Mouse (Mus musculus): ENCODE data around the gene Tpcn2. TPM values are rescaled to one million over a fixed set of nuclear protein-coding genes. Genes with fewer than 3 reads are reported as not detected.

Tpcn2 gene
- polyA plus RNA-seq, 1 experiment from 2014 or later, result 8.8 TPM

DNA sequence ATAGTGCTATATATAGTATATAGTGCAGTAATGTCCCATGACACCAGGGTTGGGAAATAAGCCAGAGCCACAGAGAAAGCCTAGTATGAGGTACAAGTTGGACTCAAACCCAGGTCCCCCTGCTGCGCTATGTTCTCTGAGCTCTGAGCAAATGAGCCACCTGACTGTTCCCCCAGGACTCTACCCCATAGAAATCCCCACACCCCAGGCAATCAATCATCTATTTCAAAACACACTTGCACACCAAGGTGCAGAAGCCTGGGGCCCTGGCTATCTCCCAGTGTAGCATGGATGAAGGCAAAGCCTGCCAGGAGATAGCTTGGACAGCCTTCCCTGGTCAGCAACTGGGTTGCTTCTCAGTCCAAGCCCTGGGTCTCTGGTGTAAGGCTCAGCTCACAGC, 27.7 kb downstream of the Tpcn2 start:
- no peak overlapping the region for H3K9ac ChIP-seq
- no peak overlapping the region for H3K4me3 ChIP-seq (replicated peaks)
- no peak overlapping the region for H3K27ac ChIP-seq
- no peaks in the 10 kb centered on the region for H3K36me3 ChIP-seq
- H3K9me3 ChIP-seq, result no peaks in the 10 kb centered on the region
- no peaks in the 10 kb centered on the region for H3K27me3 ChIP-seq (replicated peaks)
- no peak overlapping the region for H3K4me2 ChIP-seq (replicated peaks)
- 90% methylated on average over 1 of the region's 1 CpGs for WGBS
- H3K4me1 ChIP-seq (replicated peaks), result no peaks in the 10 kb centered on the region
- ATAC-seq, result no peak

DNA sequence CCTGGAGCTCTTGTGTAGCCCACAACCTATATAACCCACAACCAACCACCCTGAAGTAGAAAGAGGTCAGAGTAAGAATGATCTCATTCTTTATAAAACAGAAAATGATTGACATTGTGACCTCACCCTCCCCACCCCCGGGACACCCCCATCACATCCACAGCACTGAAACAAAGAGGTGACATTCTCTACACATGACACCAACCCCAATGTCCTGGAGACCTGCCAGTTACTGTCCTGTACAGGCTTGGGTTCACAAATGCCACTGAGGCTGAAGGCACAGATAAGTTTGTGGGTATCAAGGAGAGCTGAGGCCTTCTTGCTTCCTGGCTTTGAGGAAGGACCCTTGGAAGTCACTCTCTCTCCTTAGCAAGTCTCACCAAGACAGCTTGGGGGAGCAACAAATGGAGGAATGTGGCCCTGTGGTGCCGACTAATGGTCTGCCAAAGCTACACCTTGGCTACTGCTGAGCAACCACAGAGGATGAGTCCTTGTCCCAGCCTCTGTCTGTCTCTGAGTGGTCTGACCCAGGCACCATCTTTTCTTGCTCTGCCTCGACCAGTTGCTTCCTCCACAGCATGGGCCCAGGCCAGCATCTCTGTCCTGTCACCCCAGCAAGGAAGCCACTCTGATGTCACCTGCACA, 29.7 kb downstream of the Tpcn2 start:
- H3K9me3 ChIP-seq, result no peaks in the 10 kb centered on the region
- no peak overlapping the region for H3K4me2 ChIP-seq (replicated peaks)
- H3K4me1 ChIP-seq (replicated peaks), result 0 out of 2 replicates have a peak, but pooled peaks cover 2% of the 10 kb centered on the region
- no peaks in the 10 kb centered on the region for H3K36me3 ChIP-seq
- H3K27ac ChIP-seq, result no peak overlapping the region
- 51% methylated on average over 3 of the region's 3 CpGs for WGBS
- no peaks in the 10 kb centered on the region for H3K27me3 ChIP-seq (replicated peaks)
- H3K4me3 ChIP-seq (replicated peaks), result no peak overlapping the region
- no peak overlapping the region for H3K9ac ChIP-seq
- no peak for ATAC-seq

DNA sequence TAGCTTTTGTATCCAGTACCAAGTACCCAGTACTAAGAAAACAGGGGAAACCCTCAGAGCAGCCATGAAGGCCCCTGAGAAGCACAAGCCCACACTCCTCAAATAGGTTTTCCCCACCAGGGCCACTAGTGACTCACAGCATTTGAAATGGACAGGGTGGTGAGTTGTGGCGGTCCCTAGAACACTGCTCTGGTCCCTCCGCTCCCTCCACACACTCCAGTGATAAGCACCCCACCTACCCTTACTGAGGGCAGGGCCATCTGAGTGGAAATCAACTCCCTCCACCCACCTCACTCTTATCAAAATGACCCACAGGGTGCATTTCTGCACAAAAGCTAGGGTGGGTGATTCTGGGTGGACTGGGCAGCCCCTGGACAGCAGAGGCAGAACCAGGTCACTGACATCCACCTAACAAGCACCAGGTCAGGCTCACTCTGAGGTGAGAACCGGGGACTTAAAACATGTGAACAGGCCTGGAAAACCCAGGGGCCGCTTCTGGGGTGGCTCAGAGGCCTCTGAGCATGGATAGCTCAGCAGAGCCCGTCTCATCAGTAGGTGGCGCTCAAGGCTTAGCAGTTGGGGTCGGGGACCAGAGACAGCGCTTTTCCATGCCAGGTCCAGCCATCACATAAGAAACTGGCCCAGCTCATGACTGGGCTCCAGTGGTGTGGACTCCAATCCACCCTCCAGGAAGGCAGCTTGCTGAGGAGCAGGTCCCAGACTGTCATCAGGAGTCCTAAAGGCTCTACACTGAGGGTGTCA, 30.9 kb downstream of the Tpcn2 start:
- H3K4me2 ChIP-seq (replicated peaks), result no peak overlapping the region
- H3K9ac ChIP-seq, result no peak overlapping the region
- H3K27me3 ChIP-seq (replicated peaks), result no peaks in the 10 kb centered on the region
- H3K4me3 ChIP-seq (replicated peaks), result no peak overlapping the region
- no peaks in the 10 kb centered on the region for H3K9me3 ChIP-seq
- ATAC-seq, result peak; percentile 75
- no peak overlapping the region for H3K27ac ChIP-seq
- H3K36me3 ChIP-seq, result no peaks in the 10 kb centered on the region
- WGBS, result 24% methylated on average over 8 of the region's 8 CpGs
- 0 out of 2 replicates have a peak, but pooled peaks cover 2% of the 10 kb centered on the region for H3K4me1 ChIP-seq (replicated peaks)

DNA sequence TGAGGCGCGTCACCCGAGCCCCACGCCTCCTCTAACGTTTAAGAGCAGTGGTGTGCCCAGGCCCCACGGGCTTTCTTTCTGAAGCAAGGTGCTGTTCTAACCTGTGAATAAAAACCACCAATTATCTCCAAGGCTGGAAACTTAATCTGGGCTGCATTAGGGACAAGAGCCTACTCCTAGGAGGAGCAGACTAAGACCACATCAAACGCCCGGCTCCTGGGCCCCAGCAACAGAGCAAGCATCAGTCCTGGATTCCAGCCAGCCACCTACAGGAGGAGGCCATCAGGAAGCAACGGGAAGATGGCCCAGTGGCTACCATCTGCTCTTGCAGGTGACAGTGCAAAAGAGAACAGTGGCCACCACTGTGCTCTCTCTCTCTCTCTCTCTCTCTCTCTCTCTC, 33.6 kb downstream of the Tpcn2 start:
- Histone ChIP-seq H3K36me3 (no peaks in the 10 kb centered on the region), H3K4me1 (replicated peaks) (0 out of 2 replicates have a peak, but pooled peaks cover 2% of the 10 kb centered on the region), H3K27ac (no peak overlapping the region), H3K9me3 (no peaks in the 10 kb centered on the region), H3K4me3 (replicated peaks) (no peak overlapping the region), H3K27me3 (replicated peaks) (no peaks in the 10 kb centered on the region), H3K4me2 (replicated peaks) (no peak overlapping the region), H3K9ac (no peak overlapping the region)
- ATAC-seq, result no peak
- WGBS, result 79% methylated on average over 9 of the region's 9 CpGs

DNA sequence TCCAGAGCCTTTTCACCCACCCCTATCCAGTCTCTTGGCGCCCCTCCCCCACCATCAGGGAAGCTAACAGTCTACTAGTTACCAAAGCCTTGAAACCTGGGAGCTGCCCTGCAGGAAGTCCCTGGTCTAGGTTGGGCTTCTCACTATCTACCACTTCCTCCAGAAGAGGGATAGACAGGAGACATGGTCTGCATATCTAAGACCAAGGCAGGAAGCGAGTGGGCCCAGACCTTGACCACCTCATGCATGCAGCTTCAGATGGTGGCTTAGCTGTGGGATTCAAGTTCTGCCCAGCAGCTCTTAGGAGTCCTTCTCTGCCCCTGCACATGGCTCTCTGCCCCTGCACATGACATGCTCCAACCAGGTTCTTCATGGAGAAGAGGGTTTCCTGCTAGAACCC, 34.9 kb downstream of the Tpcn2 start:
- H3K27me3 ChIP-seq (replicated peaks), result no peaks in the 10 kb centered on the region
- H3K4me3 ChIP-seq (replicated peaks), result no peak overlapping the region
- no peaks in the 10 kb centered on the region for H3K36me3 ChIP-seq
- H3K9me3 ChIP-seq, result no peaks in the 10 kb centered on the region
- ATAC-seq, result no peak
- H3K9ac ChIP-seq, result no peak overlapping the region
- 80% methylated on average over 2 of the region's 2 CpGs for WGBS
- 0 out of 2 replicates have a peak, but pooled peaks cover 2% of the 10 kb centered on the region for H3K4me1 ChIP-seq (replicated peaks)
- no peak overlapping the region for H3K4me2 ChIP-seq (replicated peaks)
- H3K27ac ChIP-seq, result no peak overlapping the region

DNA sequence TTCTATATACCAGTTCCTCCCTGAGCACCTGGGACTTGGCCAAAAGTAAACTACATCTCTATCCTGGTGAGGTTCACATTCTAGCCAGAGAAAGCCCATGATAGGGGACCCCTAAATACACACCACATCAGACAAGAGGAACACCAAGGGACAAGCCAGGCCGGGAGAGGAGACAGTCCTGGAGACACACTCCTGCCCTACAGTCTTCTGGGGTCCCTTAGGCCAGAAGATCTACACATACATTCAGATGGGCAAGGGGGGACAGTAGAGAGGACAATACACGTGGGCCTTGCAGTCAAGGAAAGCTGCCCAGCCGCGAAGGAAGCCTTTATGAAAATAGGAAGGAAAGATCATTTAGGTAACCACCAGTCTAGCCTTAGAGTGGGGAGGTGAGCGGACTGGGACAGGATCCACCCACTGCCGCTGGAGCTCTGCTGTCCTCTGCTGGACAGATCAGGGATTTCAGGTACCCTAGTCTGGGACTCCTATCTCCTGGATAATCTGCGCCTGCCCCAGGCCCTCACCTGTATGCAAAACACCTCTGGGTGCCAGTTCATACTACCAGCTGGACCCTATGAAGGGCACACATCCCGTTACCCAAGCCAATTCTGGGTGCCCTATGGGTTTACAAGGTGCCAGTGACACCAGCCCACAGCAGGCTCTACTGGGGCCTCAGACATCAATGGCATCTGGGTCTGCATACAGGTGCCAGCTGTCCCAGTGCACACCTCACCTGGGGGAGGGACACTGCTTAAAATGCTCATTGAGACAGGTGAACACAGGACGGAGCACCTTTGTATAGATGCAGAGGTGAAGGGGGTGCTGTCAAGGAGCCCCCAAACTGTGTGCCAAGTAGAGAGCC, 40.7 kb downstream of the Tpcn2 start:
- Histone ChIP-seq H3K27me3 (replicated peaks) (no peaks in the 10 kb centered on the region), H3K9me3 (no peaks in the 10 kb centered on the region), H3K27ac (no peak overlapping the region), H3K4me2 (replicated peaks) (no peak overlapping the region), H3K4me1 (replicated peaks) (peaks cover 7% of the 10 kb centered on the region; the same call in 1 of the 2 replicates), H3K4me3 (replicated peaks) (no peak overlapping the region), H3K36me3 (no peaks in the 10 kb centered on the region), H3K9ac (no peak overlapping the region)
- peak; percentile 83 for ATAC-seq
- 15% methylated on average over 9 of the region's 9 CpGs for WGBS

DNA sequence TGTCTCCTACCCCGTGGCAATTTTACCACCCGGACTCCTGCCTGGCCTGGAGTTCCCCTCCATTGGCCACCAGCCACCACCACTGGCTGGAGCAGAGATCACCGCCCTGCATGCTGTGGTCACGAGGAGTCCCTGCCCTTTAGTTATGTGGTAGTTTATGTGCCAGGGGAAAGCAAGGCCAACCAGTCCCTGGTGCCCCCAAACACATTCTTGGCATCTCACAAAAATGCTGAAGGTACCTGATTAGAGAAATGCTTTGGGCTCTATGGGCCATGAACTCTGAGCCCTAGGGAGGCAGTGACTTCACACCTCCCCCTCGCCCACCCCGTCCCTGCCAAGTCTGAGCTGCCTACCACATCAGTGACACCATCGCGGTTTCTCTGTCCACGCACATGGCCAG, 41.8 kb downstream of the Tpcn2 start:
- WGBS, result 85% methylated on average over 9 of the region's 9 CpGs
- ATAC-seq, result no peak
- no peak overlapping the region for H3K4me3 ChIP-seq (replicated peaks)
- H3K4me2 ChIP-seq (replicated peaks), result no peak overlapping the region
- peaks cover 7% of the 10 kb centered on the region; the same call in 1 of the 2 replicates for H3K4me1 ChIP-seq (replicated peaks)
- H3K9me3 ChIP-seq, result no peaks in the 10 kb centered on the region
- no peaks in the 10 kb centered on the region for H3K36me3 ChIP-seq
- H3K9ac ChIP-seq, result no peak overlapping the region
- H3K27ac ChIP-seq, result no peak overlapping the region
- no peaks in the 10 kb centered on the region for H3K27me3 ChIP-seq (replicated peaks)

DNA sequence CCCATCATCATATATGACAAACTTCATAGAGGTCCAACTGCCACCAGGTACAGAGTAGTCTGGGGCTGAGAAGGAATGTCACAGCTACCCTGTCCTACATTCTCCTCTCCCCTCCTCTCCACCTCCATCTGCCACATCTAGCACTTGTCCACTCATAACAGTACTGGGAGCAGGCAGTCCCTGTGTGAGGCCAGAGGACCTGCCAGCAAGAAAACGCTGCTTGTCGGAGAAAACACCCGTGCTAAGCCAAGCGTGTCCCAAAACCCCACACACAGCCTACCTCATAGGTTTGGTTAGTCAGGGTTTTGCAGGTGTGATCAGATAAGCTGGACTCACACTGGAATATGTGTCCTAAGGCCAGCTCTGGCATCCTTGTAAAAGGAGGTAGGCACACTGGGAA, 42.9 kb downstream of the Tpcn2 start:
- no peaks in the 10 kb centered on the region for H3K9me3 ChIP-seq
- H3K27me3 ChIP-seq (replicated peaks), result no peaks in the 10 kb centered on the region
- ATAC-seq, result no peak
- no peak overlapping the region for H3K4me3 ChIP-seq (replicated peaks)
- H3K27ac ChIP-seq, result no peak overlapping the region
- no peak overlapping the region for H3K4me2 ChIP-seq (replicated peaks)
- WGBS, result 91% methylated on average over 4 of the region's 4 CpGs
- no peak overlapping the region for H3K9ac ChIP-seq
- no peaks in the 10 kb centered on the region for H3K36me3 ChIP-seq
- H3K4me1 ChIP-seq (replicated peaks), result peaks cover 7% of the 10 kb centered on the region; the same call in 1 of the 2 replicates

DNA sequence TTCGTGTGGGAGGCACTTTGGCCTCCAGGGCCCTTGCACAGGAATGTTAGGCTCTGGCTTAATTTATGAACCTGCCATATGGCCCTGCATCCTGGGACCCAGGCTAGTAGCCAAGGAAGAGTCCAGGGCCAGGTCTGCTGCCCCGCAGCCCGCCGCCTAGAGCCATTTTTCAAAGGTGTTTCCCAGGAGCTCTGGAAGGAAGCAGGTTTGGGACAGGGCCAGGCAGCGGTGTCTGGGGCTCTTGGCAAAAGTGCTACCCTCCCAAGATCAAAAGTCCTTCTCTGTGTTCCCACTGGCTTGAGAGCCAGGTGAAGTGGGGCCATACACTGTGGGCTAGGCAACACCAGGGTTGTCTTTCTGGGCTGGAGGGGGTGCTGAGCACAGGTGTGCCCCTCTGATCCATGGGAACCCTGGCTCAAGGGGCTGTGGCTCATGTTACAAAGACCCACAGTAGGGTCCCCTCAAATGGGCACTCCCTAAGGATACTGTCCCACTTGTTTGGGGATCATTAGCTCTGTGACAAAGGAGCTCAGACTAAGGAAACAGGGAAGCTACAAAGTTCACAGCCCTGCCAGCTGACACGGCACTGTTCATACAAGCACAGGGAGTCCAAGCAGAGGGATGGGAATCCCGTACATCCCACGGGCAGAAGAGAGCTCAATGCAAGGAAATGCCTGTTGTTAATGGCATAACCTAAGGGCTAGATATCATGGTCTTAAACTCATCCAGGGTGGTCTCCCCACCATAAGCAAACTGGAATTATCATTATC, 43.9 kb downstream of the Tpcn2 start:
- Histone ChIP-seq H3K9me3 (no peaks in the 10 kb centered on the region), H3K27me3 (replicated peaks) (no peaks in the 10 kb centered on the region), H3K9ac (no peak overlapping the region), H3K27ac (no peak overlapping the region), H3K36me3 (no peaks in the 10 kb centered on the region), H3K4me2 (replicated peaks) (no peak overlapping the region), H3K4me3 (replicated peaks) (no peak overlapping the region), H3K4me1 (replicated peaks) (peaks cover 7% of the 10 kb centered on the region; the same call in 1 of the 2 replicates)
- 63% methylated on average over 8 of the region's 8 CpGs for WGBS
- ATAC-seq, result no peak

DNA sequence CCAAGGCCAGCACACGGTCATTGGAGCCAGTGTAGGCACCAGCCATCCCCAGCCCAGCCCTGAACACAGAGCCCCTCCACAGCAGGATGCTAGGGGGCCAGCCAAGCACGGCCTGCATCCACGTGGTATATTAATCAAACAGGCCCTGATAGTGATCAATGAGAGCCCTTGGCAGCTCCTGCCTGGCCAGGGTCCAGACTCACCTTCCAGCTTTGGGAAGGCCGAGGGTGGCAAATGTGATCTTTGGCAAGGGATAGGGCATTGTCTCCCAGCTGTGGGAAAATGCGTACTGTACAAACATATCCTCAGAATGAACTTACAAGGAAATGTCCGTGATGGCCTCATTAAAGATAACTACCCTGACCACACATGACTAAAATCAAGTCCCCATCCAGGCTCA, 44.7 kb downstream of the Tpcn2 start:
- H3K4me1 ChIP-seq (replicated peaks), result peaks cover 7% of the 10 kb centered on the region; the same call in 1 of the 2 replicates
- 56% methylated on average over 6 of the region's 6 CpGs for WGBS
- no peak for ATAC-seq
- H3K4me2 ChIP-seq (replicated peaks), result no peak overlapping the region
- H3K9me3 ChIP-seq, result no peaks in the 10 kb centered on the region
- no peaks in the 10 kb centered on the region for H3K27me3 ChIP-seq (replicated peaks)
- H3K4me3 ChIP-seq (replicated peaks), result no peak overlapping the region
- no peak overlapping the region for H3K27ac ChIP-seq
- no peak overlapping the region for H3K9ac ChIP-seq
- H3K36me3 ChIP-seq, result no peaks in the 10 kb centered on the region

DNA sequence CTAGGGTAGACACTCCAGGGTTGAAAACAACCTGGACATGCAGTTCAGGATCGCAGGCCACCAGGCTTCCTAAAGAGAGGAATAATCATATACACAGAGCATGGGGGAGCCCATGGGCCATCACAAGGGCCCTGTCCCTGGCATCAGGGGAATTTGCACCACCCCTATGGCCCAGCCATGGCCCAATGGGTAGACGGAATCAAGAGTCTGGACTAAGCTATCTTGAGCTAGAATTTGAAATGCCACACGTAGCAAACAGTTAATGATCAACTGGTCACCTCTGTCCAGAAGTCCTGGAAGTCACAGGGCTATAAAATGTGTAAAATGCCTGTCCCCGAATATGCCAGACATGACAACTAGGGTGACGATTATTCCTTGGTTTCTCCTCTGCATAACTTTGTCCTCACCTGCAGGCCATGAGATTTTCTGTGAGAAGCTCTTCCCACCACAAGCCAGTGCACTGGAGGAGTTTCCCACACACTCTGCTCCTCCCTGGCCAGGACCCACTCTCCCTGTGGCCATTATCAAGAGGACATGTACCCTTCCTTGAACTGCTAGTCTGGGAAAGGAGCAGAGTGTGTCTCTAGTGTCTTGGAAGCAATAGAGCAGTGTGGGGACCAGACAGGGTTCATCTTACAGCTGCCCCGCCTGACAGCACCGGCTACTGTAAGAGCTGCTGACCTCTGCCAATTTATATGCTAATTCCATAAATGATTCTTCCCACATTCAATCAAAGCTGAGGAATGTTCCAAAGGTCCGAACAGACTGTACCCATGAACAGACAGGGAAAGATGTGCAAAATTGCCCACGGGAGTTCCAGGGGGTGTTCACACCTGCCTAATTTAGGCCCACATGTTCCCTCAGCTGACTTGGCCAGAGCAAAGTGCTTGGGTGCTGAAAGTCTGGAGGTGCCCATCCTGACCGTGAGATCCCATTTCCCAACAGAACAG, 48.7 kb downstream of the Tpcn2 start:
- Histone ChIP-seq H3K9ac (no peak overlapping the region), H3K36me3 (no peaks in the 10 kb centered on the region), H3K4me3 (replicated peaks) (no peak overlapping the region), H3K27ac (no peak overlapping the region), H3K4me2 (replicated peaks) (no peak overlapping the region), H3K27me3 (replicated peaks) (no peaks in the 10 kb centered on the region), H3K4me1 (replicated peaks) (peaks cover 11% of the 10 kb centered on the region), H3K9me3 (no peaks in the 10 kb centered on the region)
- WGBS, result 68% methylated on average over 10 of the region's 10 CpGs
- ATAC-seq, result no peak

All from intestine, embryonic 15.5 days (tissue).